Mouse (Mus musculus) adrenal gland, postnatal 0 days (tissue): ENCODE data around the gene Gm20890. TPM values are rescaled to one million over a fixed set of nuclear protein-coding genes. Genes with fewer than 3 reads are reported as not detected.

ENCODE experiments used
- polyA plus RNA-seq: library from polyadenylated mRNA; unstranded; fragments of >200 nt; fragmentation: Nextera tagmentation; extraction: Ambion mirVana; gene quantifications from 2 replicates; pipeline ENCODE4 v1.2.1, GENCODE M21; 2015

The Gm20890 gene
- not detected in 2 replicates for polyA plus RNA-seq

DNA sequence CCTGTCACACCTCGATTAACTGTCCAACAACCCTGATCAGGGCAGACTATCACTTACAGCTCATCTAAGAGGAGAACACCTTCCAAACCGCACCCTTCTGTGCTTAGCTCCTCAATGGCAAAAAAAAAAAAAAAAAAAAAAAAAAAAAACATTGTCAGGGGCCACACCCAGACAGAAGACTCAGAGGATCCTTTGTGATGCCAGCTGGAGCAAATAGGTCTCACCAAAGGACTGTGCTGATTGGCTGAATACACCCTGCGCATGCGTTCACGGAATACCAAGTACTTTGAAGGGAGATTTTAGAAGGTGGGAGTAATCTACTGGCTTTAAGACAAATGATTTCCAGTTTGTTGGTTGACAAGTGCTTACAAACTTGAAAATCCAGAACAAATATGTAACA is at the start of gene Gm20890:
Gene Gm20890 (minus strand): TSS at position 101 of the 400 bp plus-strand sequence.

